Mouse (Mus musculus): ENCODE measurements at regions not wholly inside any gene's neighbourhood (a gene's known extent, or its start where the extent isn't known, plus 50 kb on each side); places are given as distances from the start of the nearest gene placed in this dataset.

GRCm38 (mm10) chr14:80215960-80216552, 232.2 kb downstream of the Olfm4 start:
- Histone ChIP-seq H3K4me1 (replicated peaks; ENCODE audit: low read depth, low read length) (no peaks in the 10 kb centered on the region), H3K4me3 (replicated peaks; ENCODE audit: low read length) (no peak overlapping the region), H3K9me3 (ENCODE audit: low read length) (peaks cover 14% of the 10 kb centered on the region), H3K27me3 (ENCODE audit: insufficient read depth, low read length) (no peaks in the 10 kb centered on the region), H3K36me3 (ENCODE audit: insufficient read depth, low read length) (no peaks in the 10 kb centered on the region)
- TF ChIP-seq NANOG (IDR thresholded peaks at IDR 0.05; ENCODE audit: borderline replicate concordance, low read length) (no peak), CTCF (conservative IDR thresholded peaks at IDR 0.05; ENCODE audit: low read length) (peak; percentile 86)

GRCm38 (mm10) chr14:80232066-80232465, 248.2 kb downstream of the Olfm4 start:
- Histone ChIP-seq H3K27me3 (ENCODE audit: insufficient read depth, low read length) (no peaks in the 10 kb centered on the region), H3K4me3 (replicated peaks; ENCODE audit: low read length) (no peak overlapping the region), H3K9me3 (ENCODE audit: low read length) (no peaks in the 10 kb centered on the region), H3K36me3 (ENCODE audit: insufficient read depth, low read length) (no peaks in the 10 kb centered on the region), H3K4me1 (replicated peaks; ENCODE audit: low read depth, low read length) (no peaks in the 10 kb centered on the region)
- TF ChIP-seq POU5F1 (IDR thresholded peaks at IDR 0.05; ENCODE audit: borderline replicate concordance, low read length) (no peak), NANOG (IDR thresholded peaks at IDR 0.05; ENCODE audit: borderline replicate concordance, low read length) (no peak), CTCF (conservative IDR thresholded peaks at IDR 0.05; ENCODE audit: low read length) (no peak)

GRCm38 (mm10) chr14:80232976-80233375, 249.1 kb downstream of the Olfm4 start:
- H3K36me3 ChIP-seq (ENCODE audit: insufficient read depth, low read length) = no peaks in the 10 kb centered on the region
- no peak for TF ChIP-seq CTCF (conservative IDR thresholded peaks at IDR 0.05; ENCODE audit: low read length)
- no peak for TF ChIP-seq POU5F1 (IDR thresholded peaks at IDR 0.05; ENCODE audit: borderline replicate concordance, low read length)
- TF ChIP-seq NANOG (IDR thresholded peaks at IDR 0.05; ENCODE audit: borderline replicate concordance, low read length) = no peak
- no peaks in the 10 kb centered on the region for H3K9me3 ChIP-seq (ENCODE audit: low read length)

GRCm38 (mm10) chr14:80237136-80237535, 253.3 kb downstream of the Olfm4 start:
- TF ChIP-seq POU5F1 (IDR thresholded peaks at IDR 0.05; ENCODE audit: borderline replicate concordance, low read length) (no peak), NANOG (IDR thresholded peaks at IDR 0.05; ENCODE audit: borderline replicate concordance, low read length) (no peak), CTCF (conservative IDR thresholded peaks at IDR 0.05; ENCODE audit: low read length) (no peak)
- no peak overlapping the region for H3K4me3 ChIP-seq (replicated peaks; ENCODE audit: low read length)
- H3K4me1 ChIP-seq (replicated peaks; ENCODE audit: low read depth, low read length) = no peaks in the 10 kb centered on the region
- H3K36me3 ChIP-seq (ENCODE audit: insufficient read depth, low read length) = no peaks in the 10 kb centered on the region
- H3K27me3 ChIP-seq (ENCODE audit: insufficient read depth, low read length) = no peaks in the 10 kb centered on the region
- H3K9me3 ChIP-seq (ENCODE audit: low read length) = no peaks in the 10 kb centered on the region

More at GRCm38 (mm10) chr14:80232976-80233375, 249.1 kb downstream of the Olfm4 start:
- no peak overlapping the region for H3K4me3 ChIP-seq (replicated peaks; ENCODE audit: low read length)
- H3K27me3 ChIP-seq (ENCODE audit: insufficient read depth, low read length) = no peaks in the 10 kb centered on the region
- H3K4me1 ChIP-seq (replicated peaks; ENCODE audit: low read depth, low read length) = no peaks in the 10 kb centered on the region

- Histone ChIP-seq H3K9me3 (ENCODE audit: low read length) (no peaks in the 10 kb centered on the region), H3K4me3 (replicated peaks; ENCODE audit: low read length) (no peak overlapping the region), H3K27me3 (ENCODE audit: insufficient read depth, low read length) (no peaks in the 10 kb centered on the region), H3K4me1 (replicated peaks; ENCODE audit: low read depth, low read length) (no peaks in the 10 kb centered on the region), H3K36me3 (ENCODE audit: insufficient read depth, low read length) (no peaks in the 10 kb centered on the region)
- TF ChIP-seq NANOG (IDR thresholded peaks at IDR 0.05; ENCODE audit: borderline replicate concordance, low read length) (no peak), POU5F1 (IDR thresholded peaks at IDR 0.05; ENCODE audit: borderline replicate concordance, low read length) (no peak)
These were observed 253.7 kb downstream of the Olfm4 start for GRCm38 (mm10) chr14:80237552-80237951.

- Histone ChIP-seq H3K4me3 (replicated peaks; ENCODE audit: low read length) (no peak overlapping the region), H3K9me3 (ENCODE audit: low read length) (no peaks in the 10 kb centered on the region), H3K4me1 (replicated peaks; ENCODE audit: low read depth, low read length) (no peaks in the 10 kb centered on the region), H3K36me3 (ENCODE audit: insufficient read depth, low read length) (no peaks in the 10 kb centered on the region), H3K27me3 (ENCODE audit: insufficient read depth, low read length) (no peaks in the 10 kb centered on the region)
- TF ChIP-seq NANOG (IDR thresholded peaks at IDR 0.05; ENCODE audit: borderline replicate concordance, low read length) (no peak), POU5F1 (IDR thresholded peaks at IDR 0.05; ENCODE audit: borderline replicate concordance, low read length) (no peak), CTCF (conservative IDR thresholded peaks at IDR 0.05; ENCODE audit: low read length) (no peak)
These were observed 260.9 kb downstream of the Olfm4 start for GRCm38 (mm10) chr14:80244640-80245302.

- H3K9me3 ChIP-seq (ENCODE audit: low read length) = no peaks in the 10 kb centered on the region
- H3K4me1 ChIP-seq (replicated peaks; ENCODE audit: low read depth, low read length) = no peaks in the 10 kb centered on the region
- H3K27me3 ChIP-seq (ENCODE audit: insufficient read depth, low read length) = no peaks in the 10 kb centered on the region
- H3K36me3 ChIP-seq (ENCODE audit: insufficient read depth, low read length) = no peaks in the 10 kb centered on the region
- TF ChIP-seq NANOG (IDR thresholded peaks at IDR 0.05; ENCODE audit: borderline replicate concordance, low read length) (no peak), CTCF (conservative IDR thresholded peaks at IDR 0.05; ENCODE audit: low read length) (no peak), POU5F1 (IDR thresholded peaks at IDR 0.05; ENCODE audit: borderline replicate concordance, low read length) (no peak)
- no peak overlapping the region for H3K4me3 ChIP-seq (replicated peaks; ENCODE audit: low read length)
These were observed 263.7 kb downstream of the Olfm4 start for GRCm38 (mm10) chr14:80247575-80247974.

- no peak overlapping the region for H3K4me3 ChIP-seq (replicated peaks; ENCODE audit: low read length)
- H3K27me3 ChIP-seq (ENCODE audit: insufficient read depth, low read length) = no peaks in the 10 kb centered on the region
- TF ChIP-seq POU5F1 (IDR thresholded peaks at IDR 0.05; ENCODE audit: borderline replicate concordance, low read length) = no peak
- no peak for TF ChIP-seq CTCF (conservative IDR thresholded peaks at IDR 0.05; ENCODE audit: low read length)
- no peak for TF ChIP-seq NANOG (IDR thresholded peaks at IDR 0.05; ENCODE audit: borderline replicate concordance, low read length)
- H3K9me3 ChIP-seq (ENCODE audit: low read length) = no peaks in the 10 kb centered on the region
- H3K4me1 ChIP-seq (replicated peaks; ENCODE audit: low read depth, low read length) = no peaks in the 10 kb centered on the region
- no peaks in the 10 kb centered on the region for H3K36me3 ChIP-seq (ENCODE audit: insufficient read depth, low read length)
These were observed 266.0 kb downstream of the Olfm4 start for GRCm38 (mm10) chr14:80249882-80250281.

GRCm38 (mm10) chr14:80257086-80257485, 273.2 kb downstream of the Olfm4 start:
- TF ChIP-seq POU5F1 (IDR thresholded peaks at IDR 0.05; ENCODE audit: borderline replicate concordance, low read length) (no peak), CTCF (conservative IDR thresholded peaks at IDR 0.05; ENCODE audit: low read length) (no peak), NANOG (IDR thresholded peaks at IDR 0.05; ENCODE audit: borderline replicate concordance, low read length) (no peak)
- no peaks in the 10 kb centered on the region for H3K27me3 ChIP-seq (ENCODE audit: insufficient read depth, low read length)
- H3K4me1 ChIP-seq (replicated peaks; ENCODE audit: low read depth, low read length) = no peaks in the 10 kb centered on the region
- H3K4me3 ChIP-seq (replicated peaks; ENCODE audit: low read length) = no peak overlapping the region
- H3K9me3 ChIP-seq (ENCODE audit: low read length) = no peaks in the 10 kb centered on the region
- H3K36me3 ChIP-seq (ENCODE audit: insufficient read depth, low read length) = no peaks in the 10 kb centered on the region
